Mouse (Mus musculus): ENCODE results near the gene Myl9.
"Not testable (repeated sequence)": the region's sequence is repeated elsewhere in the genome, so short reads cannot be mapped to it uniquely, and the experiment has no call there.

Myl9 gene

GRCm38 (mm10) chr2:156765593-156765992, 9.6 kb upstream of the Myl9 start:
- no peak for DNase-seq

- DNase-seq = no peak
Observed at GRCm38 (mm10) chr2:156766227-156767019, 8.8 kb upstream of the Myl9 start.

GRCm38 (mm10) chr2:156767108-156767507, 8.1 kb upstream of the Myl9 start:
- DNase-seq = no peak

- DNase-seq = no peak
Observed at GRCm38 (mm10) chr2:156769274-156769673, 5.9 kb upstream of the Myl9 start.

- no peak for DNase-seq
Observed at GRCm38 (mm10) chr2:156773470-156773869, 1.8 kb upstream of the Myl9 start.

GRCm38 (mm10) chr2:156774035-156774737, 1.0 kb upstream of the Myl9 start:
- DNase-seq = no peak

GRCm38 (mm10) chr2:156775455-156776435, 525 bp downstream of the Myl9 start:
- DNase-seq = no peak

- no peak for DNase-seq
Observed at GRCm38 (mm10) chr2:156776907-156777306, 1.7 kb downstream of the Myl9 start.

GRCm38 (mm10) chr2:156777326-156778004, 2.2 kb downstream of the Myl9 start:
- DNase-seq = no peak

GRCm38 (mm10) chr2:156778571-156778970, 3.4 kb downstream of the Myl9 start:
- DNase-seq = no peak

- DNase-seq = no peak
Observed at GRCm38 (mm10) chr2:156779036-156779435, 3.8 kb downstream of the Myl9 start.

- no peak for DNase-seq
Observed at GRCm38 (mm10) chr2:156779488-156779887, 4.3 kb downstream of the Myl9 start.

GRCm38 (mm10) chr2:156780129-156780528, 4.9 kb downstream of the Myl9 start:
- no peak for DNase-seq

GRCm38 (mm10) chr2:156780752-156781151, 5.5 kb downstream of the Myl9 start:
- no peak for DNase-seq

- DNase-seq = no peak
Observed at GRCm38 (mm10) chr2:156781281-156781680, 6.1 kb downstream of the Myl9 start.

- DNase-seq = no peak
Observed at GRCm38 (mm10) chr2:156781836-156782480, 6.7 kb downstream of the Myl9 start.

- DNase-seq = no peak
Observed at GRCm38 (mm10) chr2:156782481-156783348, 7.5 kb downstream of the Myl9 start.

- DNase-seq = no peak
Observed at GRCm38 (mm10) chr2:156783349-156783728, 8.1 kb downstream of the Myl9 start.

GRCm38 (mm10) chr2:156784016-156784585, 8.9 kb downstream of the Myl9 start:
- no peak for DNase-seq

- DNase-seq = no peak
Observed at GRCm38 (mm10) chr2:156784891-156785290, 9.7 kb downstream of the Myl9 start.

GRCm38 (mm10) chr2:156786369-156786768, 11.1 kb downstream of the Myl9 start:
- DNase-seq = not testable (repeated sequence)
